7 mouse cellular contexts compared by ENCODE assay signal in the genomic region with DNA sequence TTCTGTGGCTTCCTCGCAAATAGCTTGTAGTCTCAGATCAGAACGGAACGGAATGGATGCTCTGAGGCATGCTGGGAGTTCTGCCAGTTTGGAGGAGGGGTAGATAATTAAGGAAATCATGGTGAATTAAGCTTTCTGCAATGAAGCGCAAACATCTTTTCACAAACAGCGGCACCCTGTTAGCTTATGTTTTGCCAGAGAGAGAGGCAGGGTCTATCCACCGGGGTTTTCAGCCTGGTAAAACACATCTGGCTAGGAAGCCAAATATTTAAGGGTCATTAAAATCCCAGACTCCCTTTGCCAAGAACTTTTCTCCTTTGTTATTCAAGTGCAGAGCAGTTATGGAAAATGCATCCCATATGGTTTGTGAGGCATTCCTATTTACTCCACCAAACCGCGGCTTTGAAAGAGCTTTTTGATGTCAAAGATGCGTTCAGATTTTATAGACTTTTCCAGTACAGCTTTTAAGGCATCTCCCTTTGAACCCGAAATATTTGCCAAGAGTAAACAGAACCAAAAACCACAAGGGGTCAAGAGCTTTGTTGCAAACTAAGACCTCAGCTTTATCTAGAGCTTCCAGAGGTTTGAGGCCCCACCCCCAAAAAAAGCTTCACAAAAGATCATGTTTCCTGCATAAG.
DNase-seq lines count a peak whose midpoint lies in the region; ATAC-seq lines count a peak whose summit lies in the region.

No protein-coding gene starts in this region.

- ATAC-seq in embryonic facial prominence, embryonic 14.5 days (ENCODE audit: low read depth): peak; percentile 78
- ATAC-seq in intestine, embryonic 15.5 days: 0 out of 2 replicates have a peak, but pooled peaks have one; percentile 17

- no peak overlapping the region for H3K4me2 ChIP-seq in embryonic facial prominence, embryonic 14.5 days (ENCODE audit: low read depth, low read length)
- H3K4me2 ChIP-seq in intestine, embryonic 15.5 days (replicated peaks): no peak overlapping the region

- H3K9ac ChIP-seq in embryonic facial prominence, embryonic 14.5 days (ENCODE audit: low read depth, low read length): no peak overlapping the region
- H3K9ac ChIP-seq in intestine, embryonic 15.5 days: no peak overlapping the region

- peak overlapping the region; percentile 87 for H3K27ac ChIP-seq in embryonic facial prominence, embryonic 14.5 days (replicated peaks; ENCODE audit: low read depth, low read length)
- peak overlapping the region; percentile 51; the same call in 1 of the 2 replicates for H3K27ac ChIP-seq in intestine, embryonic 15.5 days

- H3K4me1 ChIP-seq in embryonic facial prominence, embryonic 14.5 days (ENCODE audit: control insufficient read depth, insufficient read depth, low read length): peaks cover 45% of the 10 kb centered on the region
- 0 out of 2 replicates have a peak, but pooled peaks cover 9% of the 10 kb centered on the region for H3K4me1 ChIP-seq in intestine, embryonic 15.5 days (replicated peaks)

- no peaks in the 10 kb centered on the region for H3K36me3 ChIP-seq in embryonic facial prominence, embryonic 14.5 days (ENCODE audit: control insufficient read depth, insufficient read depth, low read length)
- H3K36me3 ChIP-seq in intestine, embryonic 15.5 days: no peaks in the 10 kb centered on the region

- peak; percentile 50 for DNase-seq in left cerebral cortex, postnatal 4 days
- DNase-seq in left cerebral cortex, adult 8-10 months (ENCODE audit: low spot score in 2 of 2): no peak
- peak; percentile 97 for DNase-seq in embryonic facial prominence, embryonic 14.5 days (ENCODE audit: low spot score)
- peak; percentile 66 for DNase-seq in lung, postnatal 10 days
- DNase-seq in T-cell, adult 2 months (ENCODE audit: low spot score): no peak
- DNase-seq in cerebellum, postnatal 36 days: no peak

- no peaks in the 10 kb centered on the region for H3K9me3 ChIP-seq in embryonic facial prominence, embryonic 14.5 days (ENCODE audit: control insufficient read depth, low read length)
- H3K9me3 ChIP-seq in intestine, embryonic 15.5 days: no peaks in the 10 kb centered on the region

- WGBS in embryonic facial prominence, embryonic 14.5 days: 20% methylated on average over 10 of the region's 10 CpGs
- 38% methylated on average over 10 of the region's 10 CpGs for WGBS in intestine, embryonic 15.5 days

- no peak overlapping the region for H3K4me3 ChIP-seq in embryonic facial prominence, embryonic 14.5 days (ENCODE audit: low read depth, low read length)
- no peak overlapping the region for H3K4me3 ChIP-seq in intestine, embryonic 15.5 days (replicated peaks)

- intact Hi-C loops in left cerebral cortex, postnatal 4 days (cut with DNase I): no loop called here

- H3K27me3 ChIP-seq in embryonic facial prominence, embryonic 14.5 days (replicated peaks; ENCODE audit: control insufficient read depth, insufficient read depth, low read length): no peaks in the 10 kb centered on the region
- no peaks in the 10 kb centered on the region for H3K27me3 ChIP-seq in intestine, embryonic 15.5 days (replicated peaks)

Comparison
In these comparisons a context has a peak if more than half of its experiments do, and no peak if none do; other contexts are left out.
1. DNase-seq: peak in left cerebral cortex, postnatal 4 days (single experiment), embryonic facial prominence, embryonic 14.5 days (single experiment) and lung, postnatal 10 days (single experiment); none in left cerebral cortex, adult 8-10 months (0 of 2), T-cell, adult 2 months (single experiment) and cerebellum, postnatal 36 days (0 of 2).